Mouse (Mus musculus): Measurements from ENCODE around the gene Il1rap.

Il1rap gene

DNA sequence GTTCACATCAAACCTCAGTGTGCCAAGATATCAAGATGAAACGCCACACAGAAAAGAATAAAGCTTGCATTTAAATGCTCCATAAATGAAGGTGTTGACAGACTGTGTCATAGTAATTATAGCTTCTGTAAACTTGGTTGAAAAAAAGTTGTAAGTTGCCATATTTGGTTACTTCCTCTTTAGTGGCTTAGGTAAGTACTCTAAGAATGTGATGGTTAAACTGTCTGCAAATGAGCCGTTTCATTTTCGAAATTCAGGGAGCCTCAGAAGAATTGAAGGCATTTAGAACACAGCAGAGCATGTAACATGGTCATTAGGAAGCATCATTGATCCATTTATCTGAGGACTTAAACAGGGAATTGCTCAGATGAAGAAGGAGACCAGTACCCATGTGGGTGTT lies 146.6 kb downstream of the Il1rap start:
- no peak for DNase-seq (ENCODE audit: low read depth)

DNA sequence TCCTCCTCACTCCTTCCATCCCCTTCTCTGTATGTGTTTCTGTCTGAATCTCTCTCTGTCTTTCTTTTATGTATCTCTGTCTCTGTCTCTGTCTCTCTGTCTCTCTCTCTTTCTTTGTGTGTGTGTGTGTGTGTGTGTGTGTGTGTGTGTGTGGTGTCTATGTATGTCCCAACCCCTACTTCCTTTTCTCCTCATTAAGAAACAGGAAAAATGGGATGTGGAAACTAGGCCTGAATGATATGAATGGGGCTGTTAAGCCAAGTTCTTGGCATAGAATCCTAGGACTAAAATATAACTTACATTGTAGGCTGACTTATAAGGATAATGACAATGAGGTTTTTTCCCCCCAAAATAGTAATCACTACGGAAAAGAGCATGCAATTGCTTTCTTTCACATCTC lies 149.4 kb downstream of the Il1rap start:
- no peak for DNase-seq (ENCODE audit: low read depth)

DNA sequence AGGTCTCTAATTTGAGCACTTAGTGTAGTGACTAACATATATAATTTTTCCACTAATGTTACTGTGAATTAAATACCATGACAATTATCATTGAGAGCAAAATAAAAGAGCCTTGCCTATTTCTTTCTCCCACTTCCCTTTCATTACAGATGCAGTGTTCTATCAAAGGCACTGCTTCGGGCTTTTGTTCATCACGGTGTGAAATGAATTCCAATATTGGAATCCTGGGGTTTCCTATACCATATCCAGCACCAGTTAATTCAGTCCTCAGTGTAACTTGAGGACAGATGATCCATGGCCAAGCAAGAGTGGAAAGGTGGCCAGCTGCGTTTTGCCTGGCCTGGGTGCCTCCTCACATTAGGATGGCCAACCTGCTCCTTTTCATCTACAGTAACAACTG lies 151.1 kb downstream of the Il1rap start:
- no peak for DNase-seq (ENCODE audit: low read depth)

DNA sequence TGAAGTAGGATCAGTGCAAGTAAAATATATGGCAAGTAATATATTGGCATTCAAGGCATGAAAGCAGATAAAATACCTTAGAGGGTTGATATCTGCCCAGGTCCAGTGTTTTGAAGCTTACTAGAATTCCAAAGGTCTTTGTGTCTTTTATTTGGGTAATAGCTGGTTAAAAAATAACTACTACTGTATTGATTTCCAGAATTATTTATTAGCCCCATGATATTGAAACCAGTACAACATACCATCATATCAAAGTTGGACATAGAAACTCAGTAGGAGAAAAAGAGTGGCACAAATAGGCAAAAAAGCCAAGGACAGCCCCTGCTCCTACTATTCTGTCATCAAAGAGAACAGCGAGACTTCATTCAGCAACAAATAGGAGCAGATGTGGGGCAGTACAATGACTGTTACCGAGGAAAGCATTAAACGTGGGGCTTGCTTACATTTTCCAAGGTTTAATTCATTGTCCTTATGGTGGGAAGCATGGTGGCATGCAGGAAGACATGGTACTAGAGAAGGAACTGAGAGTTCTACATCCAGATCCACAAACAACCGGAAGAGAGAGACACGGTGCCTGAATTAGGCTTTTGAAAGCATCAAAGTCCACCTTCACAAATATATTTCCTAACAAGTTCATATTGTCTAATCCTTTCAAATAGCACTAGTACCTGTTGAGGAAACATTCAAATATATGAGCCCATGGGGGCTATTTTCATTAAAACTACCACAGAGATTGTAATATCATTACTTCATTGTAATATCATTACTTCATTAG lies 174.1 kb downstream of the Il1rap start:
- DNase-seq (ENCODE audit: low read depth): no peak

DNA sequence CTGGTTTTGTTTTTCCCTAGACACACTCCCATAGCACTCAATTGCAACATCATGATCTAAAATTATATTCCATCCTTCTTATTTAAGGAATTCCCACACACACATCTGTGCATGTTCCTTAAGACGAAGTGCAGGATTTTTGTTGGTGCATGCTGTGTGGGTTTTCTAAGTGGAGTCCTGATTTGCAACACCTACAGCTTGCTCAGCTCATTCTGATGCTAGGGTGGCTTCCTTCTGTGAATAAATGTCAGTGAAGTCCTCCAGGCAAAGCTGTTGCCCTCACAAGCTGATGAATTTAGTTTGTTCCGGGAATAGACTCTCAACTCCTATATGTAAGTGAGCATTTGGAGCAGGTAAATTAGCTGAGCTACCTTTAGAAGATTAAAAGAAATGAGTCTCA lies 194.5 kb downstream of the Il1rap start:
- no peak for DNase-seq (ENCODE audit: low read depth)

DNA sequence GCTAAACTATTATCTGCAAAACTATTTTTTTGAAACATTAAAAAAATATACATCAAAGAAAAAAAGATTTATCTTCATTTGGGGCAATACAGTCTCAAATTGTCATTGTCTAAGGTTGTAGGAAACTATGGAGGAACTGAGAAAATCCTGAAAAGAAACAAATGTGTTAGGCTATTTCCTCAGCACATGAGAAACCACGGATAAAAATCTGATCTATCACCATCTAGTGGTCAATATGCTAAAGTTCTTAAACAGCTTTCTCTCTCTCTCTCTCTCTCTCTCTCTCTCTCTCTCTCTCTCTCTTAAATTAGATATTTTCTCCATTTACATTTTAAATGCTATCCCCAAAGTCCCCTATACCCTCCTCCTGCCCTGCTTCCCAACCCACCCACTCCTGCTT lies 195.6 kb downstream of the Il1rap start:
- no peak for DNase-seq (ENCODE audit: low read depth)

Measured in c-Kit-positive CD71-positive TER-119-negative erythroid progenitor cells, embryonic 14.5 days (primary cell).